Mouse (Mus musculus): ENCODE data around the gene Olfr571. TPM values are rescaled to one million over a fixed set of nuclear protein-coding genes. Genes with fewer than 3 reads are reported as not detected.

Gene Olfr571
- polyA plus RNA-seq (2014; fragmentation: Illumina TruSeq; extraction: RNeasy Lipid Tissue Mini Kit (QIAGEN cat#74804)) = not detected

DNA sequence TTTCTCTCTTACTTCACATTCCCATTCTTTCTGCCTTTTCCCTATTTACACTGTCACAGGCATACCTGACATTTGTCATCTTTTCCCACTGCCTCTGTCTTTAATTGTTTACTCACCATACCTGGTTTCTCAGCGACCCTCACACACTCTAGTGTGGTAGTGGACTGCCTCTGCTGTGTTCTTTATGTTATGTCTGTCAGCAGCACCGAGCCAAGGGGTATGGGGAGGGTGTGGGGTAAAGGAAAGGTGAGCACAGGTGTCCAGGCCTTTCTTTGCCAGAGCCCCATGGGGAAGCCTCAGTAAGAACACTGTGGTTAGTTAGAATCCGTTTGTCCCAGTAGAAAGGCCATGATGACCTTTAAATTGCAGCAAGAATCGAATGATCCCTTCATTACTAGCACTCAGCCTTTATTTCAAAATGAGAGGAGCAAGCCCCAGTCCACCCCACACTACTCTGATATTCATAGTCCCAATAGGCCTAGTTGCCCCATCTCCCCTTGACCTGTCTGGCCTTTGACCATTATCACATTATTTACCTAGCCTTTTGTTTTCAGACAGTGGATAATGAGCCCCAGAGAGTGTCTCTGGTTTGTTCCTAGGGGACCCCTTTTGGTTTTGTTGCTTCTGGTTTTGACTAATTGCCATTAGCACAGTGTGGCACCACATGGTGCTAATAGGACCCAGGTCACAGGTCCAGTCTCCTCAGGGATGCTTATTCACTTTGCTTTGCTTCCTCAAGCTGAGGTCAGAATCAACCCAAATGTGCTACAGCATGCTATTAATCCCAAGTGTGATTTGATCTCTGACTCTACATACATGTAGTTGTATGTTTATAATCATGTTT lies at the start of gene Olfr571:
Olfr571 (minus strand) TSS at position 505 of the 844 bp plus-strand sequence.

DNA sequence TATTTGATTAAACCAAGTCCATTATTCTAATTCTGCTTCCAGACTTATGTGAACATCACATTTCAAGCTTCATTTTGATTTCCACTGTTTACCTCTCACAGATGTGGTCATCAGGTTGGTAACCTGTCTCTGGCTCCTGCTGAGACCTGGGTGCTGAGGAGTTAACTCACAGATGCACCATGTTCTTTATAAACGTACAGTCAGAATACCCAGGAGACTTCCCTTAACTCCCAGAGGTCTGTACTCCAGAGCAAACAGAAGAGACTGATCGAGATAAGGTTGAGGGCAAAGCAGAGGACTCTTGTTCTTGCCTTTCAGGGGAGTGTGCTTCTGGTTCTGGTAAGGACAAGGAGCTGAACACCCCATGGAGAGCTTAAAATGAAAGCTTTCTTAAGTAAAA lies 45.0 kb upstream of the Olfr571 start, which contains the start of gene Olfr576:
Olfr576 (plus strand) TSS at position 301 of the 400 bp plus-strand sequence.

DNA sequence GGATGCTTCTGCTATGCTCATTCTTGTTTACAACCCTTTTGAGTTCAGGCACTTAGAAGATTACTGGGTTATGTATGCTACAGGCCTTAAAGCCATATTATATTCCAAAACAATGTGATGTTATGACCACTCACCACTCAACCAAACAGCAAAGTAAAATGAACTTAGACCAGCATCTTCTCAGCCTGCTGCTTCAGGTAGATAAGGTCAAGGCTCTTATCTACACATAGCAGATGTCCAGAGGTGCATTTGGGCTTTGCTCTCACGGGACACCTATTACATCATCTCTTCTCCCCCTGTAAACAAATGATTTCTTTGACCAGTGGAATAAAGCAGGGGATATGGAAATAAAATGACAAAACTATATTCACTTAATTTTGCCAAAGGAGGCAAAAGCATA lies 41.3 kb upstream of the Olfr571 start, which contains the start of gene Olfr575:
Olfr575 (minus strand) TSS at position 183 of the 400 bp plus-strand sequence.

DNA sequence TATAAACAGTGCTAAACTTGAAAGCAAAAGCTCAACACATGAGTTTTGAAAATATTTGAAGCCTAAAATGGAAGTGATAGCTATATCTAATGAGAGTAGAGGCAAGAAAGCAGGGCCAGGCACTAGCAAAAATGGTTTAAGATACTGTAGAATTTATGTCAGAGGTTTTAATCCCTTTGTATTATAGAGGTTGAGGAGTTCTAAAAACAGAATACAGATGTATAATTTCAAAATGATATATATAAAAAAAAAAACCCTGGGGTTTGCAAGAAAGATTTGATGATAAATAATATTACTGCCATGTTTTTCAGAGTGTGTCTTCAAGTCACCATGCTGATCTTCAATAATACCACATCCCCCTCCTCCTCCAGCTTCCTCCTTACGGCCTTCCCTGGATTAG lies 30.8 kb upstream of the Olfr571 start, which contains the start of gene Olfr574:
Olfr574 (plus strand) TSS at position 301 of the 400 bp plus-strand sequence.

DNA sequence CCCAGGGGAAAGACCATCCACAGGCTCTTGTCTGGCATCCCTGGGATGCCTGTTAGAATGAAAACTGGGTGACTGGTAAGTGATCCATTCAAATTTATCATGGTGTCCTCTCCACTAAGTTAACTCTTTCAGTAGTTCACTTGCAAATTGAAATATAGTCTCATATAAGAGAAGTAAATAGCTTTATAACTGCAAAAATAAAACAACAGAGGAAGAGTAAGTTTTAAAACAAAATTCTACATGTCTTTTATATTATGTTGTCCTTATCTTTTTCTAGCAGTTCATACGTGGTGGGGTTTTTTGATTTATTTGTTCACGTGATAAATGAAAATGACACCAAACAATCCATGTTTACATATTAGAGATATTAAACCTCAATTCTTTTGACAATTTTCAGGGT lies 25.1 kb upstream of the Olfr571 start, which contains the start of gene Olfr573-ps1:
Olfr573-ps1 (minus strand) TSS at position 101 of the 400 bp plus-strand sequence.

DNA sequence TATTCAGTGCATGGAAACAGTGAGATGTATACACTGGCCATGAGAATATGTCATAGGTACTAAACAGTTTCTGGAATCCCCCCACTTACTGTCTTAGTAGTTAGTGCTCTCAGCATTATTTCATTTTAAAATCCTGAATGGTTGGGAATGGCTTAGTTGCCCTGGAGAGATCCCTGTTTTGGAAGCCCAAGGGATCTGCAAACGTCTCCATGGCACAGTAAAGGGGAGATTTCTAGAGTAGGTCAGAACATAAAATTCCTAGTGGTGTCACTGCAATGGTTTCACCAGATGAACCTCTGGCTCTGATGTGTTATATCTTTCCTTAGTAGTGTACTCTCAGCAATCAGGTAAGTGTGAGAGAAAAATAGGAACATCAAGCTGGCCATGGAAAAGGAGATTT lies 6.8 kb upstream of the Olfr571 start, which contains the start of gene Olfr572:
Olfr572 (plus strand) TSS at position 301 of the 400 bp plus-strand sequence.

DNA sequence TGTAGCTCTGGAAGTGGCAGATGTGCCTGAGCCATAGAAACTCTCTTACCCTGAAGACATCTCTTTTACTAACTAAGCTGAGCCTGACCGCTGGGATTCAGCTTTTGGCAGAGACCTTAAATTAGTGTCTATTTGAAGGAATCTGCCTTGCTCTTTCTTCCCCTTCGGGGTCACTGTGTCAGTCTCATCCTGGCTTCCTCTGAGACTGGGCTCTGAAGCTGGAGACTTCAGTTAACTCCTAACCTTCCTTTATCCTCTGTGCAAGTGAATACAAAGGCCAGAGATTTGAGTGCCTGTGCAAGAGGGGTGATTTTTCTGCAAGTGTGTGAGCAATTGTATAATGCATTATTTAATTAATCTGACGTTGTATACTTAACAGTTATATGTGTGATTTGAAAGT lies 26.6 kb downstream of the Olfr571 start, which contains the start of gene Olfr569:
Olfr569 (minus strand) TSS at position 101 of the 400 bp plus-strand sequence.

DNA sequence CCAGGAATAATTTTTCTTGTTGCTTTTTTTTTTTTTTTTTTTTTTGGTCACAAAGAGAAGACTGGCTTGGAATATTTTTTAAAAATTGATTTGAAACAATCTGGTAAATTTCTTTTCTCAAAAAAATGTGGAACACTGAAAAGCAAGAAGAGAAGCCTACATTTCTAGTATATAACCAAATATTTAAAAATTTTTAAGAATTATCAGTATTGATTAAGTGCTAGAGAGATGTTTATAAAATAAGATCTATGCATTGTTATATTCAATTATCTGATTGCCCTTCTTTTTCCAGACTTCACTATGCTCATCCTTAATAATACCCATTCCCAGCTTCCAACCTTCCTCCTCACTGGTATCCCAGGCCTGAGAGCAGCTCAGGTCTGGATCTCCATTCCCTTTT lies 40.5 kb downstream of the Olfr571 start, which contains the start of gene Olfr568:
Olfr568 (plus strand) TSS at position 301 of the 400 bp plus-strand sequence.

DNA sequence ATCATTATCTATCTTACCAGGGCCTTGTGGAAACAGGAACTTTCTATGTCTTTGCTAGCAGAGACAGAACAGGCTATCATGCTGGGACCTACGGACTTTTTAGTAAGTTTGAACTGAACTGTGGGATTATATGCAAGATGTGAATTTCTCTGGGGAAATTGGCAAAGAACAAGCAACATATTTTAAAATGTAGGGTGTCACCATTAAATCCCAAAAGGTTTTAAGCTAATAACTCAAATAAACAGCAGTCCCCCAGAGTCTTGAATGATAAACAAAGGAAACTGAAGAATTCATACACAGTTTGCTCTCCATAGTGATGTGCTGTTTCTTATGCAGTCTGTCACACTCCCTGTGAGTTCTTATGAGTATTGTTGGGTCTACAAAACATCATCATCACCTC lies 58.7 kb downstream of the Olfr571 start, which contains the start of gene Olfr566:
Olfr566 (minus strand) TSS at position 101 of the 400 bp plus-strand sequence.

Other genes starting within 250 kb of the Olfr571 start
- 6.5 TPM for gene Trim68, start 230.2 kb downstream of the Olfr571 start, polyA plus RNA-seq (2014; fragmentation: Illumina TruSeq; extraction: RNeasy Lipid Tissue Mini Kit (QIAGEN cat#74804))
- not detected for gene Olfr557, start 221.6 kb downstream of the Olfr571 start, polyA plus RNA-seq (2014; fragmentation: Illumina TruSeq; extraction: RNeasy Lipid Tissue Mini Kit (QIAGEN cat#74804))
- 10.3 TPM for gene Olfr558, start 215.3 kb downstream of the Olfr571 start, polyA plus RNA-seq (2014; fragmentation: Illumina TruSeq; extraction: RNeasy Lipid Tissue Mini Kit (QIAGEN cat#74804))
- gene Olfr33, start 198.5 kb downstream of the Olfr571 start, polyA plus RNA-seq (2014; fragmentation: Illumina TruSeq; extraction: RNeasy Lipid Tissue Mini Kit (QIAGEN cat#74804)) = not detected
- not detected for gene Olfr559, start 190.0 kb downstream of the Olfr571 start, polyA plus RNA-seq (2014; fragmentation: Illumina TruSeq; extraction: RNeasy Lipid Tissue Mini Kit (QIAGEN cat#74804))
- gene Olfr560, start 158.2 kb downstream of the Olfr571 start, polyA plus RNA-seq (2014; fragmentation: Illumina TruSeq; extraction: RNeasy Lipid Tissue Mini Kit (QIAGEN cat#74804)) = not detected
- 0.43 TPM for gene Olfr78, start 158.1 kb downstream of the Olfr571 start, polyA plus RNA-seq (2014; fragmentation: Illumina TruSeq; extraction: RNeasy Lipid Tissue Mini Kit (QIAGEN cat#74804))
- not detected for gene Olfr561, start 146.3 kb downstream of the Olfr571 start, polyA plus RNA-seq (2014; fragmentation: Illumina TruSeq; extraction: RNeasy Lipid Tissue Mini Kit (QIAGEN cat#74804))
- not detected for gene Olfr564, start 114.1 kb downstream of the Olfr571 start, polyA plus RNA-seq (2014; fragmentation: Illumina TruSeq; extraction: RNeasy Lipid Tissue Mini Kit (QIAGEN cat#74804))
- gene Olfr566, start 58.8 kb downstream of the Olfr571 start, polyA plus RNA-seq (2014; fragmentation: Illumina TruSeq; extraction: RNeasy Lipid Tissue Mini Kit (QIAGEN cat#74804)) = not detected
- gene Olfr568, start 40.4 kb downstream of the Olfr571 start, polyA plus RNA-seq (2014; fragmentation: Illumina TruSeq; extraction: RNeasy Lipid Tissue Mini Kit (QIAGEN cat#74804)) = not detected
- not detected for gene Olfr569, start 26.7 kb downstream of the Olfr571 start, polyA plus RNA-seq (2014; fragmentation: Illumina TruSeq; extraction: RNeasy Lipid Tissue Mini Kit (QIAGEN cat#74804))
- not detected for gene Olfr570, start 23.0 kb downstream of the Olfr571 start, polyA plus RNA-seq (2014; fragmentation: Illumina TruSeq; extraction: RNeasy Lipid Tissue Mini Kit (QIAGEN cat#74804))
- gene Olfr572, start 6.9 kb upstream of the Olfr571 start, polyA plus RNA-seq (2014; fragmentation: Illumina TruSeq; extraction: RNeasy Lipid Tissue Mini Kit (QIAGEN cat#74804)) = not detected
- not detected for gene Olfr573-ps1, start 25.0 kb upstream of the Olfr571 start, polyA plus RNA-seq (2014; fragmentation: Illumina TruSeq; extraction: RNeasy Lipid Tissue Mini Kit (QIAGEN cat#74804))
- gene Olfr574, start 30.9 kb upstream of the Olfr571 start, polyA plus RNA-seq (2014; fragmentation: Illumina TruSeq; extraction: RNeasy Lipid Tissue Mini Kit (QIAGEN cat#74804)) = not detected
- gene Olfr575, start 41.2 kb upstream of the Olfr571 start, polyA plus RNA-seq (2014; fragmentation: Illumina TruSeq; extraction: RNeasy Lipid Tissue Mini Kit (QIAGEN cat#74804)) = not detected
- gene Olfr576, start 45.1 kb upstream of the Olfr571 start, polyA plus RNA-seq (2014; fragmentation: Illumina TruSeq; extraction: RNeasy Lipid Tissue Mini Kit (QIAGEN cat#74804)) = not detected
- not detected for gene Olfr577, start 58.4 kb upstream of the Olfr571 start, polyA plus RNA-seq (2014; fragmentation: Illumina TruSeq; extraction: RNeasy Lipid Tissue Mini Kit (QIAGEN cat#74804))
- not detected for gene Olfr578, start 71.8 kb upstream of the Olfr571 start, polyA plus RNA-seq (2014; fragmentation: Illumina TruSeq; extraction: RNeasy Lipid Tissue Mini Kit (QIAGEN cat#74804))
- gene Olfr582, start 120.5 kb upstream of the Olfr571 start, polyA plus RNA-seq (2014; fragmentation: Illumina TruSeq; extraction: RNeasy Lipid Tissue Mini Kit (QIAGEN cat#74804)) = not detected
- gene Olfr583, start 133.8 kb upstream of the Olfr571 start, polyA plus RNA-seq (2014; fragmentation: Illumina TruSeq; extraction: RNeasy Lipid Tissue Mini Kit (QIAGEN cat#74804)) = not detected
- not detected for gene Olfr584, start 164.3 kb upstream of the Olfr571 start, polyA plus RNA-seq (2014; fragmentation: Illumina TruSeq; extraction: RNeasy Lipid Tissue Mini Kit (QIAGEN cat#74804))
- gene Olfr585, start 180.2 kb upstream of the Olfr571 start, polyA plus RNA-seq (2014; fragmentation: Illumina TruSeq; extraction: RNeasy Lipid Tissue Mini Kit (QIAGEN cat#74804)) = not detected
- not detected for gene Olfr586, start 208.1 kb upstream of the Olfr571 start, polyA plus RNA-seq (2014; fragmentation: Illumina TruSeq; extraction: RNeasy Lipid Tissue Mini Kit (QIAGEN cat#74804))
- not detected for gene Olfr588-ps1, start 223.3 kb upstream of the Olfr571 start, polyA plus RNA-seq (2014; fragmentation: Illumina TruSeq; extraction: RNeasy Lipid Tissue Mini Kit (QIAGEN cat#74804))
- not detected for gene Olfr589, start 238.8 kb upstream of the Olfr571 start, polyA plus RNA-seq (2014; fragmentation: Illumina TruSeq; extraction: RNeasy Lipid Tissue Mini Kit (QIAGEN cat#74804))